Mouse (Mus musculus) thymus, postnatal 10 days (tissue): ENCODE measurements around the gene Nrxn3.

ENCODE experiments used
- DNase-seq, 2 experiments: peaks; one replicate each; pipeline ENCODE4 v3.0.0; 2021; ENCODE audit warnings: low spot score in 2 of 2

Gene Nrxn3

DNA sequence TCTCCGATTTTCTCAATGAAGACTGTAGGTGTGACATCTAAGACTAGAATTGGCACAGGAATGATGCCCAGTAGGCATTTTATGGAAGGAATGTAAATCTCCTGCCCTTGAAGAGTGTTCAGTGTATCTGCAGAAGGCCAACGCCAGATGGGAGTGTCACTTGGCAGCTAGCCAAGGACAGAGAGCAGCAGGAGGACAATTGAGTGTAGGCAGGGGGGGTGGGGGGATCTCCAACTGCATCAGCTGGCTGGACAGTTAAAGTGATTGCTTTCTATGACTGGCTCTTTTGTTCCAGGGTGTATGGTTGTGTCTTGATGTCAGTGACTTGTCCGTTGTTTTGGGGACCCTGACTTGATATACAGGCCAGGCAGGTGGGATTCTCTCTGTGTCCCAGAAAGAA lies 326.6 kb downstream of the Nrxn3 start:
- DNase-seq: no peak

DNA sequence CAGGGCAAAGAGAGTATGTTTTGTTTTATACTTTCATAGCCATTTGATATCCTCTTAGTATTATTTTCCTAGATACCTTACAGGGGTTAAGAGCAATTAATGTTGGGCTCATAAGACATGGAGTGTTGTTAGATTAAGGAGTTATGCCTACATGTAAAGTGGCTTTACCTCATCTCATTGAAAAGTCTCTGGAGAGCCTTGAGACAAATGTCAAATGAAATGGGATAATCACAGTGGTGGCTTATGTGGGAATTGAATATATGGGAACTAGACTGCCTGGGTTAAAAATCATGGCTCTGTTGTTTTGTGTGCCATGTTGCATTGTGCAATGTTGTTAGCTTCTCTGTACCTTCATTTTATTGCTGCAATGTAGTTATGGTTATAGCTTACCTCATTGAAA lies 327.0 kb downstream of the Nrxn3 start:
- DNase-seq: no peak

DNA sequence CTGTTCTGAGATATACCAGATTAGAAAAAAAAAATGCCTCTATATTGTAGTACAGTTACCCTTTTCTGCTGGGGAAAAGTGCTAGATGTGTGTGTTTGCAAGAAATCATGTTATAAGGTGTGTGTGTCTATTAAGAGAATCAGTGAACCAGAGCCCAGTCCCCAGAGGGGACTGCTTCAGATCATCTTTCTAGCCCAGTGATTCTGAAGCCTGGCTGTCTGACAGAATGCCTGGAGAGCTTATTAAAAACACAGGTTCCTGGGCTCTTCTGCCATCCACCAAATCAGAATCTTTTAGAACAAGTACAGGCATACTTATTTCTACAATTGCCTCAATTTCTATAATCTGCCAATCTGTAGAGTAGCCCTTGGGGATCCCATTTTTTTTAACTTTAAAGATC lies 349.8 kb downstream of the Nrxn3 start:
- DNase-seq: no peak

DNA sequence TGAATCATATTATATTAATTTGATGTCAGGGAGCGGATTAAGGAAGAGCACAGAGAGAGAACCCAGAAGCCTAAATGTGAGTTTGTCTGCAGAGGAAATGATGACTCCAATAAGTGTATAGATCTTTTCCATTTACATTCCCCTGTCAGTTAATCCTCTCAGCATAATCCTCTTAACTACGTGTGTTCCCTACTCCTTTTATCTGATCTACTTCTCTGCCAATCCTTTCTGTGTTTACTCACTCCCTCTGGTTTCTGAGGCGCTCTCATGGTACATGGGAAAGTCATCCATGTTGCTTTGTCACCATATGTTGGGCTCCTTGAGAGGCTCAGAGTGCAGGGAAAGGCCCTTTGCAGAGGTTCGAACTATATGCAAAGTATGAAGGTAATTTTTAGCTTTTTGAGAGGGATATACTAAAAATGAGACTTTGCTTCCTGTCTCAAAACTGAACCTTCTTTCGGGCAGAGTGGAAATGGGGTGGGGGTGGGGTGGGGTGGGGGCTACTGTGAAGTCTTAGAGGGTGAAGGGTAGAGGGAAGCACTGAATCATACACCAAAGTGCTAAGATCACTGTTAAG lies 350.6 kb downstream of the Nrxn3 start:
- DNase-seq: no peak

DNA sequence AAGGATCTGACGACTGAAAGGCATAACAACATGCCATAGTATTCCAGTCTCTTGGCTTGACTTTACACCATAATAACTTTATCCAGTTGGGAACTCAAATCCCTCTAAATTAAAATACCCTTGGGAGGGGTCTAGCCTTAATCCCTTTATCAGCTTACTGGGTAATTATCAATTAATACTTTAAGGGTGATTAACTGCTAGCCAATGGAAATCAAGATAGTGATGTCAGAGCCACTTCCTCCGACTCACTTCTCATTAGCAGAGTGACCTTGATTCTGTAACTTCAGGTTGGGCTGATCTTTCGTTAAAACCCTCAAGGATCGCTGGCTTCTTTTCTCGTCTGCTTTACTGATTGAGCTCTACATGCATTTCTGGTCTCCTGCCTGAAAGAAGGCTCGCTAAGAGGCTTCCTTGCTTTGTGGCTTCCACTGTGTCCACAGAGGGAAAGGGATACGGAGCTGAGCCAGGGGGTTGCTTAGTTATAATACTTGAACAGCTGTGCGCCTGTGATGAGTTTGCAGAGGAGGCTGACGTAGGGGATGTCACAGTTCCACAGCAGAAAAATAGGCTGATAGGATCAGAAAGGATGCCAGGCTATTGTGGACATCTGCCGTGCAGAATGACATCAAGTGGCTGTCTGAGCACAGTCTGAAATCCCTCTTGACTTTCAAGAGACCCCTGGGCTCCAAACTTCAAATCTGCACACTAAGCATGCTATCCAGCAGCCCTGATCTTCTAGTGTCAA lies 352.0 kb downstream of the Nrxn3 start:
- DNase-seq: no peak

DNA sequence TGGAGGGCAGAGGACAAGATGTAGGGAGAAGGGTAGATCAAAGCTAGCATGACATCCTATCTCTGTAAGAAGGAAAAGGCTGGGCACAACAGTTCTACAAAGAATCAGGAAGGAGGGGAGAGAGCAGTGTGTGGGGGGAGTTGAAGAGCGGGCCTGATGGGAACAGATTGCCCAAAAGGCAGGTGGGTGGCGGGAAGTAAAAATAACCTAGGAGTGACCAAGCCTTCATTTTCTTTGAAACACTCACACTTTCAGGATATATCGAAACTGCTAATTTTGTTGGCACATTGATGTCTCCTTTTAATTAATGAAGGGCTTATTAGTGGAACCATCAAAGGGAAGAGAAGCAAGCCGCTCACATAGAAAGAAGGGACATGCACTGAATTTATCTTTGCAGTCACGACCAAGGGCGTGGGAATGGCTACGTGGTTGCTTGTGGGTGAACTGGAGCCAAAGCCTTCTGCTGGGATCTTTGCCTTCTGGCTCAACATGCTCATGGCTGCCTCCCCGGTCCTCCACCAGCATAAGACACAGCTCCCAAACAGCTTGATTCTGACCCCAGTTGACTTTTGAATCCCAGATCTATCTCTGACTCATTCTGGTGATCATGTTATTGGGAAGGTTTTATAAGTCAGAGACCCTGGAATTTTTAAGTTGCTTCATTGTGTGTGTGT lies 371.3 kb downstream of the Nrxn3 start:
- DNase-seq: no peak

DNA sequence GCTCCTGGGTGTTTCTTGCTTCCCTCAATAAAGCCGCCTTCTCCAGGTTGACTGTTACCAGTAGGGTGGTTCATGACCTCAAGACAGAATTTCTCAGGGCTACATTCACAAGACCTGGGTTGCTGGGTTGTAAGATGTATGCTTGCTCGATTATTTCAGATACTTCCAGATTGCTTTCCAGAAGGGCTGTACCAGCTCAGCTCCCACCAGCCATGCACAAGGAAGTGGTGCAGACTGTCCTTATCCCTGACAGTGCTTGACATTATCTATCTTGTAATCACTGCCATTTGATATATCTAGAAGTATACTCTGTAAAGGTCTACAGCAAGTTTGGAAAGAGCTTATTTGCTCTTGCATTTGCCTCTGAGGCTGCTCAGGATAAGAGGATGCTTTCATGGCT lies 374.9 kb downstream of the Nrxn3 start:
- no peak for DNase-seq

DNA sequence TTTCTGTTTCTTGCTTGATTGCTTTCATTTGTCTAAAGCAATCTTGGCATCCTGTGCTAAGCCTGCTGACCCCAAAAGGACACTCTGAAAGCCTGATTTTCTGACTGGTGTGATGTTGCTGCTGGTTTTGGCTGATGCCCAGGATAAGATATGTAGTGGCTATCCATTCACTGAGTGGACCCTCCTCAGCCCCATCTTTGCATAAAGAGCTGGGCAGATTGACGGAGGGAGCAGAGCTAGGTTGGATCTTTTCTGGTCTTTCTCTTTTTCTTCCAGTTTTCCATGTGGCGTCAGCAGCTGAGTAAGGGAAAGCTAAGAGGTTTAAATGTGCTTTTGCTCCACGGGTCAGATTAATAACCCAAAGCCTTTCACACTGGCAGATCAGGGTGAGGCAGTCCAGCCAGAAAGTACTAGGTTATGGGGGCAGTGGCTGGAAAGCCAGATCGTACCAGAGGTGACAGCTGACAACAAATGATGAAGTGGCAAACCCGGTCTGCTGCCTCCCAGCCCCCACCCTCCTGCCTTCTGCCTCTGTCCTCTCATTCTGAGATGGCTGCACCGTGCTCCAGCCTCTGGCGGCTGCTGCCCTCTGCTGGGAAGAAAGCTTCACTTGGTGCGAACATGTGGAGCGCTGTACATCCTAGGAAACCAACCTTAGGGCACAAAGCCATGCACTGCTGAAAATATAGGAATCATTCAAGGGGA lies 383.5 kb downstream of the Nrxn3 start:
- no peak for DNase-seq

DNA sequence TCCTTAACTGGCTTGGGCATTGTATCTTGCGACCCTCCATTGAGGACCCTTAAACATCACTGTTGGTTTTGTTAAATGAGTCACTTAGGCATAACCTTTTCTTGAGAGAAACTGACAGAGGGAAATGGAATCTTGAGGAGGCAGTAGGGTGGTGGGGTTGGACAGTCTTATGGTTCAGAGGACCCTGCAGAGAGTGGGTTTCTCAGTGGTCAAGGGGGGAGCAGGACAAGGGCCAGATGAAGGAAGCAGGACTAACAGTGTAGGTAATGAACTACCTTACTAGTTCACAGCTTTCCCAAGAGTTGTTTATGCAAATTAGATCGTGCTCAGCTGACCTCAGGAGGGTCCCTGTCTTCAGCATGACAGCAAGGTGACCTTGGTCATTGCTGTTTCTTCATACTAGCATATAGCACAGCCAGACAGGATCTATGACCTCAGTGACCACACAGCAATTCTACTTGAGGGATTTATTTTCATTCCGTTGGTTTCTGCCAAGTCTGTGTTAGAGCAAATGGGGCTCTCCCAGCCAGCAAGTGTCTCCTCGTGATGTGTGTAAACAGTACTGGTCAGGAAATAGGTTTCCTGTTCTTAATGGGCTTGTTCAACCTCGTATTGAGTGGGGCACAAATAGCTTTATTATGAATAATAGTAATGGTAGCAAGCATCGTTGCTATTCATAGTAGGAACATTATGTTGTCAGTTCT lies 384.4 kb downstream of the Nrxn3 start:
- no peak for DNase-seq

DNA sequence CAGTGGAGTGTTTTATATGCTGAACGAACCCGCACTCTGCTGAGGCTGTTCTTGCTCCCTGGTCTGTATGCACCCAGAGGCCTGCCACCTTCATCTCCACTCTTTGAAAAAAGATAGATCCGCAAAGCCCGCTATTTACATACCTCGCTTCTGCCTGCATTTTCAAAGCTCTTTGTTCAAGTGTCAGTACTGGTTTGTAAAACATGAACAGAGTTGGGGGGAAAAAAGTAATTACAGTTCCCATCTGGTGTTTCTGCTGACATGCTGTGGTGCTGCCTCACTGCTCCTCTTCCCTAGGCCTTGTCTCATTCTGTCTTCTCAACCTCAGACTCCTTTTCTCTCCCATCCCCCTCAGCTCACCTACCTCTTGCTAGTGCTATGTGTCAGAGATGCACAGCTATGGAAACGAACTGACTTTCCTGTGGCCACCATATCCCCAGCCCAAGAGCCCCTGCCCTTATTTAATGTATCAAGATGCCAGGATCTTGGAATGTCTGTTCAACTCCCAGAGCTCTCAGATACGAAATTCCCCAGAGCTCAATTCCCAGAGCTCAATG lies 387.2 kb downstream of the Nrxn3 start:
- no peak for DNase-seq

DNA sequence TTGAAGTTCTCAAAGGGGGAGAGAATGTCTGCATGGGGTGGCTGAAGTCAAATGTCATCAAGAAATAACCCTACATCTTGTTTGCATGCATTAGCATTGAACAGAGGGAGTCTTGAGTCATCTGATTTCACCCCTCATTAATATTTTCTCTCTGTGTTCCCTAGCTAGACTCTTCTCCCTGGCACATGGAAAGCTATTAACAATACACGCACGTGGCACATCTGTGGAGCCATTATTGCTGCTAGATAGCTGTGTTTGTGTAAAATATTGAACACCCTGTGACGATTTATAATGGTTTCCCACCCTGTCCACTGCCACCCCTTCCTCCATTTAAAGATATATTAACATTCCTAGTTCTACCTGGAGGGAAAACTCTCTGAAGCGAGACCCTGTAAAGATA lies 405.9 kb downstream of the Nrxn3 start:
- no peak for DNase-seq

DNA sequence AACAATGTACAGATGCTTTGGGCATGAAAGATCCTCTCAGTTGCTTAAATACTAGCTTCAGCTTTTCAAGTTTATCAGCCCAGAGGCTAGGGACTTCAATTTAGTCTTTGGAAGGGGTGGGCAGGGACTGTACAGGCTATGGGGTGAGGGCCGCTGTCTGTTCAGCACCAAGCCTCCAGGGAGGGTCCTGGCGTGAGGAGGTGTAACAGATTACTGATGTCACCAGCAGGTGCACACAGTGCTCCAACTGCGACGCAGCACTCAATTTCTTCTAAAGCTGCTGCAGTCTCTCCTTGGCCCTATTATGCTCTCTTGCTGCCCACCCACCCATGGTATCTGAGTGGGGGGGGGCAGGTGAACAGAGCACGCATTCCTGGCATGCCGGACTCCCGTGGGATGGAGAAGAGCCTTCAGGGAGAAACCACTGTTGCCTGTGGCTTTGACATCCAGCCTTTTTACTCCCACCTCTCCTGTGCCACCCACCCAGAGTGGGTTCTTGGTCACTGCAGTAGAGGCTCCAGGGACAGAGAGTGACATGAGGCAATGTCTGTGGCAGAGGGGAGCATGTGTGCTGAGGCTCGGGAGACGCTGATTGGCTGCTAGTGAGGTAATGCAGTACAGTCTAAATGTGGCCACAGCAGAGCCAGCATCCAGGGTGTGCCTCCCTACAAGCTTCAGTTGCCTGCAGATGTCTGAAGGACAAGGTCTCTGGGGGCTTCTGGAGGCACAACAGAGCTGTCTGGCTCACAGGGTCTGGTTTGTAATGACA lies 406.6 kb downstream of the Nrxn3 start:
- DNase-seq: no peak

DNA sequence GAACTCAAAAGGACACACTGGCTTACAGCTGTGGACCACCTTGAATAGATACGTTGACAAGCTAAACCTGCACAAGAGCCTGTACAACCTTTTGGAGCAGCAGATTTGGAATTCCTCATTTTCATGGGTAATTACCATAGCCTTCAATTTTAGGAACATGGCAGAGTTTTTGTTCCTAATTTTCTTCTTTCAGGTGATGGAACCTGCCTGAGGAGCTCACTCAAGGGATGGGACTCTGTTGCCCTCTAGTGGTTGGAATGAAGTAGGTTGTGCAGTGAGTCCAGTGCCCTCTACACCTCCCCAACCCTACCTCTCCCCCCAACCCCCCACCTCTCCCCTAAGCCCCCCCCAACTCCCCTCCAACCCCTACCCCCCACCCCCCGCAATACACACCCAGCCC lies 411.7 kb downstream of the Nrxn3 start:
- DNase-seq: peak in 1 of 2 experiments; percentile 8

DNA sequence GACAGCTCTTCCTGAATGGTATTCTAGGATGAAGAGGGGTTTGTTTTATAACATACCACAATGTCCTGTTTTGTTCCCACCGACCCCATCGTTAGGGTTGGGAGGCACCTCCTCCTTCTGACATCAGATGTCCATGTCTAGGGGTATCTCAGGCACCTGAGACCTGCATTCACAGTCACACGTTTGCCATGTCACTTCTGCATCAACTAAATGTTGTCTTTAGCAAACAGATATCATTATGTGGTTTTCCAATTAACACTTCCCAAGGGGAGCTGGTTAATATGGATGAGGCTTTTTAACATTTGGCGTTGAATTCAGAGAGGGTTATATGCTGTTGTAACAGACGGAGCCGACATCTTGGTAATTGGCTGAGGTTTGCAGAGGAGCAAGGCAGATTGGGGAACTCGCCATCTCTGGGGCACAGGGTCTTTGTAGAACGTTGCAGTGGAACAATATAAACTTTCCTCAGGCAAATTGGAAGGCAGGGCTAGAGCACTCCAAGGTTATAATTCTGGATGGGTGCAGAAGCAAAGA lies 412.2 kb downstream of the Nrxn3 start:
- no peak for DNase-seq

DNA sequence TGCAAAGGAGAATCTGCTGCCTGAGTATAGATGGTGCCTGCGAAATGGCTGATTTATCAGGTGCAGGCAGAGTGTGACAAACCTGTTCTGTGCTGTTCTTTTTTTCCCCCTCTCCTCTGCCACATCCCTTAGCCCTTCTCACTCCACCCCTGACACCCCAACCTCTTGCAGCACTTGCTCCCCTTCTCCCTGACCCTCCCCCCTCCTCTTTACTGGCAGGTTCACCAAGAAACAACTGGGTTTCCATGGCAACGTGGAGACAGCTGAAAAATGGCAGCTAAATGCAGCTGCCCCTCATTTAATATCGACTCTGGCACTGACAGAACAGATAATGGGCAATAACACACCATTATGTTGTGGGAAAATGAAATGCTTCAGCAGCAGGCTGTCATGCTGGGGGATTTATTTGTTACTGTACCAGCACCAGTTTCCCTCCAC lies 426.3 kb downstream of the Nrxn3 start:
- no peak for DNase-seq

DNA sequence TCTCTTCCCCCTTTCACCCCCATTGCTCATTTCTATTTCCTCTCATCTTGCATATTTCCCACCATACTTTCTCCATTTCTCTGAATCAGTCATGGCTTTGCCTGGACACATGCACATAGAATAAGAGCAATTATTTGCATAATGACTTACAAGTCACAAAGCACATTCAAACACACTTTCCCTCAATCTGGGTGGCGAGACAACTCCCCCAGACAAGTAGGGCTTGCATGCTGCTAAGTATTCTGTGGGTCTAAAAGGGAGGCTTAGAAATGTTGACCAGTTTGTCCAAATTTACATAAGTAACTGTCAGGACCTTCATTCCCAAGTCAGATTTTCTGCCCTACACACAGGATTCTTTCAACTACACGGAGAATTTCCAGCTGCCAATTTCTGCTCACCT lies 426.8 kb downstream of the Nrxn3 start:
- DNase-seq: no peak

DNA sequence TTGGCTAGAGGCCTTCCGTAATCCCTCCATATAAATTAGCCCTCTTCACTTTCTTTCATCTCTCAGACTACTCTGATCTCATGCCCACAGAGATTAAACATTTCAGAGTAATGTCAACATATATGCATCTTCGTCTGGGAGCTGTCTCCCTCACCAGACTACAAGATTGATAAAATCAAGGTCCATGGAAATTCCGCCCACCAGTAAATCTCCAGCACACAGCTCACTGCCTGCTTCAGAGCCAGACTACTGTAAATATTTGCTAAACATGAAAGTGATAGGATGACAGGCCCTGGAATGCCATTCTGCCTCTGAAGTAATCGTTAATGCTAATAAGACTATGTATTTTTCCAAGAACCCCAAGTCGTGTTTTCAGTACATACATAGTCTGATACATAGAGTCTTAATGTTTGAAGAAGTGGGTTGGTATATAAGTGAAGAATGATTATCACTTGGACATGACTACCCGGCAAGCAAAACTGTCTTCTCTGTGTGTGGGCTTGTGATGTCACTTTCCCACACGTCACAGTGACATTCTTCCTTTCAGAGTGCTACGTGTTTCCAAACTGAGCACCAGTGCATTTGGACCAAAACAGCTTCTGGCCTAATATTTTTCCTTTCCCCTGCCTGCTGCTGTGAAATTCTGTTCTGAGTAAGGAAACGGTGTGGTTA lies 433.5 kb downstream of the Nrxn3 start:
- no peak for DNase-seq

DNA sequence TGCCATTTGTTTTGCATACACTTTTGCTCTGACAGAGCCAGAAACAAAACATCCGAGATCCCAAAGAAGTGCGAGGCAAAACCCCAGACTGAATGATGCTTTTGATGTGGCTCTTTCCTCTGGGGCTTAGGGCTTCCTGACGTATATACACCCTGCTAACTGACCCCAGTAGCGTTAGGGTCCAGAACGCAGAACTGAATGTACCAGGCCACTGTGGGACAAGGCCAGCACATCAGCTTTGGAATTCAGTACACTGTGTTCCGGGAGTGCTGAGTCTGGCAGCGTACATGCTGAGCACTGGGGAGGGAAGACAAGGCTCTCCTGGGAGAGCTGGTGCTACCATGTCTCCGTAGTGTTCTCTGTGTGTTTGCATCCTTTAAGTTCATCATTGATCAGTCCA lies 436.7 kb downstream of the Nrxn3 start:
- DNase-seq: no peak

DNA sequence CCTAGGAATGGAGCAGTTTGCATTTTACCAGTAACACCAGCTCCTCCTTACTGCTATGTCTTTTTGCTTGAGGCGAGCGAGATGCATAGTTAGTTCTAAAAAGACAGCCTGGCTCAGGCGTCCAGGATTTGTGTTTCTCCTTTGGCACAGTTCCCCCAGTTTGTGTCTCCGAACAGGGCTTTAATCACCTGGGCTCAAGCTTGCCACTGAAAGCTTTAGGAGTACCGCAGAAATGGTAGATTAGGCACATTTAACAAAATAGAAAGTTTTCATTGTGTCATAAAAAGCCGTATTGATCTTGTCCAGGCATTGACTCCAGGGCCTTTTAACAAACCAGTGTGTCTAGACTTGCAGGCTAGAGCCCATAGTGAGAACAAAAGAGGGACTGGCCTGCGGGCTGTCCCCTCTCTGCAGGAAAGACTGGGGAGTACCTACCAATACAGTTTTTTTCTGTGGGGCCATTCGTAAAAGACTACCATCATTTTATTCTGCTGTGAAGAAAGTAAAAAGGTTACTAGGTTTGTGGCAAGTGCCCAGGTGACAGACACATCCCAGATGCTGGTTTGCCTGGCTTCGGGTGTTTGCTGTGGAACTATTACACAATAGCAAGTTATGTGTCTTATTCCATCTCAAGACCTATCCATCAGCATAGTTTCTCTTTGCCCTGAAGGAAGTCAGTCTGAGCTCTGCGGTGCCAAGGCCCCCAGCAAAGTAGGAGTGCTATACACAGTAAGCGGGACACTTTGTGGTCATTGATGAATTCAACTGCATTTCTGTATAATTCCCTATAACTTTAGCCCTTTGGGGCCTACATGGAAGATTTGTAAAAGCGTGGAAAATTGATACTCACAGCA lies 451.9 kb downstream of the Nrxn3 start:
- no peak for DNase-seq
